Mouse (Mus musculus): ENCODE measurements at regions not wholly inside any gene's neighbourhood (a gene's known extent, or its start where the extent isn't known, plus 50 kb on each side); places are given as distances from the start of the nearest gene placed in this dataset.

DNA sequence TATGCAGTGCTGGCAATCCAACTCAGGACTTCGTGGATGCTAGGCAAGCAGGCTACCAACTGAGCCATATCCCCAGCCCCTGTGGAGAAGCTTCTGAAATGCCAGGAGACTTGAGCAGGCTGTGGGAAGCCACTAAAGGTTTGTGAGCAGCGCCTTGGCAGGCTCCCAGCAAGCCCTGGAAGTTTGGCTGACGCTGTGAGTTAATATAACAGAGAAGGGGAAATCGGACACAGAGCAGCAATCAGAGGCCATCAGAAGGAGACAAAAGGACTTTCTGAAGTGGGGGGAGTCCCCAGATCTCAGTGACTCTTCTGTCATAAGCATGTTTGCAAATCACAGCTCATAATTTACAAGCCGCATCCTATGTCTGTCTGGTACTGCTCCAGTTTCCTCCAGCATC, 224.8 kb downstream of the Bcor start:
- TF ChIP-seq POLR2A (IDR thresholded peaks at IDR 0.05; ENCODE audit: extremely low read depth, insufficient read depth, low read length) (no peak), CTCF (IDR thresholded peaks at IDR 0.05; ENCODE audit: low read depth, low read length) (no peak)
